Mouse (Mus musculus): Measurements from ENCODE around the gene Hirip3. TPM values are rescaled to one million over a fixed set of nuclear protein-coding genes. Genes with fewer than 3 reads are reported as not detected.

Hirip3 gene
- total RNA-seq (2014; fragmentation: Nextera tagmentation) (62.2 and 65.9 TPM in 2 replicates), total RNA-seq (2017) (168 and 171 TPM in 2 replicates)

DNA sequence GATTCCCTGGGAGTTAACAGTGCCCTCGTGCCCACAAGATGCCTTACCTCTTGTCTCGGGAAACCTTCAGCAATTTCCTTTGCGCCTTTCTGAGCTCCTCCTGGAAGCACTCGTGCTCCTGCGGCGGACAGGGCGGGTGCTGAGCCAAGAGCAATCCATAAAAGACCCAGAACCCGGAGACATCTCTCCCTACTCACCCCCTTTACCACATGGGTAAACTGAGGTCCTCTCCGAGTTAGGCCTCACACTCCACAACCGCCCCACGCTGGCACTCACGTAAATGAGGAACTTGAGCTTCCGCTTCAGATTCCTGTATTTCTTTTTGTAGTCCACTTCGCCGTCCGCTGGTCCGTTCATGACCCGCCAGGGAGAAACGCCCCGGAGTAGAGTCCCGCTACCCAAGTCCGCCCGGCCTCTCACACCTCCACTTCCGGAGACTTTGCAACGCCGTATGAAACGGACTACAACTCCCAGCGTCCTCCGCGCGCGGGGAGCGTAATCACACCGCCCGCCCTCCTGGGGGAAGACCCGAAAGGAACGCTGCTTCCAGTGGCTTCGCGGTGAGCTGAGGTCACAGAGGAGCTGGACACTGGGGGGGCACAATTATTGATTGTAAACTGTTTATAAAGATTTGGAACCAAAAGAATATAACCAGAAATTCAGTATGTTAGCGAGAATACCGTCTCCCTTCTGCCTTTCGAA is at the start of gene Hirip3:
Gene Hirip3, plus strand, starts transcription at position 544 of the 702 bp plus-strand sequence.
- ATAC-seq (replicated peaks; ENCODE audit: poor library complexity, severe bottlenecking): peak; percentile 87

DNA sequence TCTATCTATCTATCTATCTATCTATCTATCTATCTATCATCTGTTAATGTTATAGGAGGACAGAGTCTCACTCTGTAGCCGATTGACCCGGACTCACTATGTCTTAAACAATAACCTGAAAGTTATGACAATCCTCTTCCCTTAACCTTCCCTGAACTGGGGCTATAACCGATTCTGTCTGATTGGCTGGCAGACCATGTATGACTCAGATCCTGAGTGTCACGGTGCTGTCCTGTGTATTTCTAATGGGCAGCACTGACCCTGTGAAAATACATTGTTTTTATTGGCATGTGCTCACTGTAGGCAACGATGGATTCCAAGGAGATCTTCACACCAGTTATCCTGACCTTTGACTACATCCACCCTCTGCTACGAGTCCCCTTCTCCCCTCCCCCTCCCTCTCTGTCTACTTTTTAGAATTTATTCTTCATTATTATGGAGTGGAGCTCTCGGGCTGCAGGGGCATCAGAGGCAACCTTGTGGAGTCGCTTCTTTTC is 46.0 kb upstream of the Hirip3 start:
- no peak for ATAC-seq (replicated peaks; ENCODE audit: poor library complexity, severe bottlenecking)

DNA sequence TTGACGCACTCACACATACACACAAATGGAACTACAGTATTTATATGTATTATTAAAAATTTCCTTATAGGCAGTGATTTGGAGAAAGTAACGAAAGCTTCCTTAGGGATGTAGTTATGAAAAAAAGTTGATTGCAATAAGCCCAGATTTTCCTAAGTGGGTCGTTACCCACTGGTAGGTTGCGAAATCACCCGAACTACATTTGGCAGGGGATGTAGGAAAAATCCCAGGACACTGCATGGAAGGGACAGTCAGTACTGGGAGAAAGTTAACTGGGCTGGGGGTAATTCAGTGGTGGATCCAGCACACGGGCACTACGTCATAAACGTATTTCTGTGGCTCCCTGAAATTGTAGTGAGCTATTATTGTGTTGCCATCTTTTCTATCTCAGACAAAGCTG is 45.3 kb upstream of the Hirip3 start:
- ATAC-seq (replicated peaks; ENCODE audit: poor library complexity, severe bottlenecking): no peak

DNA sequence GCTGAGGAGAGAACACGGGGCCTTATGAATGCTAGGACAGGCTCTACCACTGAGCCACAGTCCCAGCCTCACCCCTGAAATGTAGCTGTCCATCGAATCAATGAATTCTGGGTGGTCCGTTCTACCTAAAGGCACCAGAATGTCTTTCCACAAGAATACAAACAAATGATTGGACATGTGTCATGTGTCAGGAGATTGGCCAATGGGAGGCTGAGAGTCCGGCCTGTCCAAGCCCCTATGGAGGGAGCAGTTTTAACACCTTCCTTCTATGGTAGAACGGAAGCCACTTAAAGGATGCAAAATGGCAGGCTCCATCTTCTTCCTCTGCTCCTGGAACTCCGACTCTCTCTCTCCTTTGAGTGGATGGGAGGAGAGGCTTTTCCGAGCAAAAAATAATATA is 44.2 kb upstream of the Hirip3 start:
- no peak for ATAC-seq (replicated peaks; ENCODE audit: poor library complexity, severe bottlenecking)

DNA sequence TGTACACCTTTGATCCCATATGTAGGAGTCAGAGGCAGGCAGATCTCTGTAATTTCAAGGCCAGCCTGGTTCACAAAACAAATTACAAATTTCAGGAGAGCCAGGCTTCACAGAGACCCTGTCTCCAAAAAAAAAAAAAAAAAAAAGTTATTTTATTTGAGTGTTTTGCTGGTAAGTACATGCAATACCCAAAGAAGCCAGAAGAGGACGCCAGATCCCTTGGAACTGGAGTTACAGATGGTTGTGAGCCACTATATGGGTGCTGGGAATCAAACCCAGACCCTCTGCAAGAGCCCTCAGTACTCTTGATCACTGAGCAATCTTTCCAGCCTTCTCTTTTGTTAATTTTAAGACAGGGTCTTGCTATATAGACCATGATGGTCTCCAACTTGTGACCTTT is 43.0 kb upstream of the Hirip3 start:
- no peak for ATAC-seq (replicated peaks; ENCODE audit: poor library complexity, severe bottlenecking)

DNA sequence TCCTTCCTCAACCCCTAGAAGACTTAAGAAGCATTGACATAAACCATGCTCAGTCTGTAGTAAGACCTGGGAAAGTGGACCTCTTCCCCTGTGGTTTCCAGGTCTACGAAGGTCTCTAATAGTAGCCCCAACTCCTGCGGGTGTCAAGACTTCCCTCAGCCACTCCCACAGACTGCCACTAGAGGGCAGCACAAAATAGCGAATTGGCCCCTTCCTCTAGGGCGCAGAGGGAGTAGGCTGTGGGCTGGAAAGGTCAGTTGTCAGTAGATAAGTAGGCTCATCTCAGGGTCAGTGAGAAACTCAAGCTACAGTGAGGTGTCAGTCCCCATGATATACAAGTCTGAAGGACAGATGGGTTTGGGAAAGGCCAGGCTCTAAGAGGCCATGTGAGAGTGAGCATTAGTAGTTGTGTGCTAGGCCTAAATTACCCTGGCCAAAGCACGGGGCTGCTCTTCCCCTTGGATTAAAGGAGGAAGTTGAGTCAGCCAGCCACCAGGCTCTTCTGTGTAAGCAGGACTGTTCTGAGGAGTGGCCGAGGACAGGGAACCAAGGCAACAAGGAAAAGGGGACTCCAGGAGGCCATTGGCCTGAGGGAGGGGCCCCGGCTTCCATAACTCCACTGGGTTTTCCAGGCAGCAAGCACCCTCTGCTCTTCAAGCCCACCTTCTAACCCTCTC is 39.8 kb upstream of the Hirip3 start:
- ATAC-seq (replicated peaks; ENCODE audit: poor library complexity, severe bottlenecking): peak; percentile 80

DNA sequence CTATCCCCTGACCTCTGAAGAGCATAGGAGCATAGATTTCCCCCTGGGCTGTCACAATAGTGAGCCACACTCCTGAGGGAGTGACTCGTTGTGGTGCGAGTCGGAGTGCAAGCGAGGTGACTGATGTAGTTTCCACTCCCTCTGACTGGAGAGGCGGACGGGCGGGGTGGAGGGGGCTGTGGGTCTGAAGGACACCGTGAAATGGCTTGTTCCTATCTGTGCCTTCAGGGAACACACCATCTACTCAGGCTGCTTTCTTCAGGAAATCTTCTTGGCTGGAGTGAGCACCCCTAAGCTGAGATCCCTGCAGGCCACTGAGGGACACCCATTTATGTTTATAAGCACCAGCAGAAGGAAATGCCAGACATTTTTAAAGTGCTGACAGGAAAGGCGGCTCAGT is 39.0 kb upstream of the Hirip3 start:
- ATAC-seq (replicated peaks; ENCODE audit: poor library complexity, severe bottlenecking): no peak

DNA sequence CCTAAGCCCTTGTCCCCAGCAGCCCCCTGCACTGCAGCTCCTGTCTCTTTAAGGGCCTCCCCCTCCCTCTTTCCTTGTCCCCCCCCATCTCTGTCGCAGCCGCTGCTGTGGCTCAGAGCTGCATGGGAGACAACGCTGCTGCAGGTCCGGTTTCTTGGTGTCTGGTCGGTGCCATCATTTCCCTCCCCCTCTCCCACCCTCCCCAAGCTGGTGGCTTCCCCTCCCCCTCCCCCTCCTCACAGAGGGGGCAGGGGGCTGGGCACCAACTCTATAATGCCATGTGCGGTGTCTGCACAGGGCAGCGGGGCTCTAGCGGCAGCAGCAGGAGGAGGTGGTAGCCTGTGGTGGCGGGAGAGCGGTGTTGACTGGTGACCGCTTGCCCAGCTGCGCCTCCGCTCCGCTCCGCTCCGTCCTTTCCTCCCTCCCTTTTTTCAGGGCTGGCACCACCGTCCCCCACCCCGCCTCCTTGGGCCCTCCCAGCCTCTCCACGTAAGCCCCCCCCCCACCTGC is 38.5 kb upstream of the Hirip3 start:
- no peak for ATAC-seq (replicated peaks; ENCODE audit: poor library complexity, severe bottlenecking)

DNA sequence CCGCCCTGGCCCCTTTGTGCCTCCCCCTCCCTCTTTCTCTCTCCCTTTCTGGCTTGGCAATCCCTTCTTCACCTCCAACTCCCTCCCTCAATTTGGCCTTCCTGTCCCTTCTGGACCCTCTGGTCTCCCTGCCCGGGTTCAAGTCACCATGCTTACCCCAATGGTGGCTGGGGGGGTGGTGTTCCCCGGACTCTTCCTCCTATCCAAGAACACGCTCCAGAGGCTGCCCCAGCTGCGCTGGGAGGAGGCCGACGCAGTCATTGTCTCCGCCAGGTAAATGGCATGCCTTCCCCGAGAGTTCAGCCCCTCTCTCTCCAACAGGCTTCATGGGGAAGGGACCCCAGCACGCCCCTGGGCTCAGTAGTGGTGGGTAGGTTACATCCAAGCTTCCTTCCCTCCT is 37.8 kb upstream of the Hirip3 start:
- ATAC-seq (replicated peaks; ENCODE audit: poor library complexity, severe bottlenecking): no peak

DNA sequence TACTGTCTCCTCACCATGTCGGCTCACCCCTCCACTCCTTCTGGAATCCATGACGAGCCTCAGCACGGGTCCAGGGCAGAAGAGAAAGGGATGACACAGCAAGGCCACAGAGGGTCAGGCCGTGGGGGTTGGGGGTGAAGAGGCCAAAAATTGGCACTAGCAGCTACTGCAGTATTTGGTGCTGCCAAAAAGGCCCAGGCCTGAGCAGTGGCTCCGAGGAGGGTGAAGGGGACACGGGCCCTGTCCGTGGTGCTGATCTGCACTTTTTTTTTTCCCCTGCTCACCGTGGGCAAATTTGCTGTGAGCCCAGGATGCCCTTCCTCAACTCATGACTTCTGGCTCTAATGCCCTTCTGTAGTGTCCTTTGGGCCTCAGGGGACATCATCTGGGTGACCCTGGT is 36.4 kb upstream of the Hirip3 start:
- ATAC-seq (replicated peaks; ENCODE audit: poor library complexity, severe bottlenecking): peak; percentile 49

DNA sequence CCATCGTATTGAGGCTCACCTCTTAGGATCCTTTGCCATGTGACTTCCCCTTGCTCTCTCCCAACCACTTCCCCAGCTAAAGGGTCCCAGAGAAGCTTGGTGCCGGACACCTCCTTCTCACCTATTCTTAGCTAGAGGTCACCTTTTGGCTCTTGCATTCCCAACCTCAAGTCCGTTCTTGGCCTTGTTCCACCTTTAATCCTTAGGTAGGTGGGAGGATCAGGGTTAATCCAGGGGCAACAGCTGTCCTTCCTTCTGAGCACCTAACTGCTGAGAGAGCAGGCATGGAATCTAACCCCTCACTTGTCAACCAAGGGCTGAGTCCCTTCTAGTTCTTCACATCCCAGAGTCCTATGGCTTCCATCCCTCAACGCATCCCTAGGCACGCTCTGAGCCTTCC is 35.8 kb upstream of the Hirip3 start:
- no peak for ATAC-seq (replicated peaks; ENCODE audit: poor library complexity, severe bottlenecking)

DNA sequence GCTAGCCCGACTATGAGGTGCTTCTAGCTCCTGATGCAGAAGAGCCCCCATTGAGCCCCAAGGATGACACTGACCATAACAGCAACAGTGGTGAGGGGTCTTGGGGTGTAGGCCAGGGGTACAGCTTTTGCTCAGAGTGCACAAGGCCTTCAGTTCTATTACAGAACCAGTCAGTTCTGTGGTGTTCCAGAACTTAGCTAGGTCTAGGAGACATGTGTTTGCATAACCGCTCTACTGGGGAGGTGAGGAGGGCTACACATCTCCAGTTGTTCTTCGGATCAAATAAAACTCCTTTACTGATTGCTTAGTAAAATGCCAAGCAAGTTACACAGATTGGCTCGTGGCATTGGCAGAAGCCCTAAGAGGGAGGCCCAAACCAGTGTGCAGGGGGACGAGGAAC is 30.2 kb upstream of the Hirip3 start, which contains the start of gene 4930451I11Rik:
Gene 4930451I11Rik, minus strand, starts transcription at position 101 of the 400 bp plus-strand sequence.
- no peak for ATAC-seq (replicated peaks; ENCODE audit: poor library complexity, severe bottlenecking)

DNA sequence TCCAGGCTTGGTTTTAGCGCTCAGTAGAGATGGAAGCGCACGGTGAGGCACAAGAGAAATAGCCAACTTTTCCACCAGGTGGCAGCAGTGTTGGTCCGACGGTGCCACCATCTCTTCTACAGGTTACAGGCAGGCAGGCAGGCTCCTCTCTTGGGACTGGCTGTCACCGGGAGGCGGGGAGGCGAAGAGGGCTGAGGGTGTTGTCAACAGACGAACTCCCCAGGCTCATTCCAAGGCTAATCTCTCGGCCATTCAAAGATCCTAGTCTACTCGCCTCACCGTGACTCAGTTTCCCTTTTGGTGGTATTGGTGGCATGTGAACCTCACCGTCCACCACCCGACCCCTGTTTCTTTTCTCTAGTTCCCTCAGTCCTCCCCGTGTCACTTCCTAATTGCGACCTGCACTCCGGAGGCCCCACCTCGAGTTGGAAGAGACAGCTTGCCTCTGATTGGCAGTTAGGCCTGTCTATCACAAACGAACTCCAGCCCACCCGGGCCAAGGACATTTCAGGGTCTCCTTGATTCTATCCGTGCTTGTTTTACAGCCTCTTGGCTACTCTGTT is 29.7 kb upstream of the Hirip3 start:
- peak; percentile 91 for ATAC-seq (replicated peaks; ENCODE audit: poor library complexity, severe bottlenecking)

DNA sequence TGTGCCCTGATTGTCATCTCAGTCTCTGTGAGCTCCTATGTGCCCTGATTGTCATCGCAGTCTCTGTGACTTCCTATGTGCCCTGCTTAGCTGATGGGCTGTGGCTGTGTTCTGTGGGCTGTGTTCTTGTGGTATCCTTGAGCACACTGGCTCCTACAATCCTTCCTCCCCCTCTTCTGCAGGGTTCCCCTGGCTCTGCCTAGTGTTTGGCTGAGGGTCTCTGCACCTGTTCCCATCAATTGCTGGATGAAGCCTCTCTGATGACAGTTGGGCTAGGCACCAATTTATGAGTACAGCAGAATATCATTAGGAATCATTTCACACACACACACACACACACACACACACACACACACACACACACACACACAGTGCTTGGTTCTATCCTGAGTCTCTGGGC is 28.5 kb upstream of the Hirip3 start:
- no peak for ATAC-seq (replicated peaks; ENCODE audit: poor library complexity, severe bottlenecking)

DNA sequence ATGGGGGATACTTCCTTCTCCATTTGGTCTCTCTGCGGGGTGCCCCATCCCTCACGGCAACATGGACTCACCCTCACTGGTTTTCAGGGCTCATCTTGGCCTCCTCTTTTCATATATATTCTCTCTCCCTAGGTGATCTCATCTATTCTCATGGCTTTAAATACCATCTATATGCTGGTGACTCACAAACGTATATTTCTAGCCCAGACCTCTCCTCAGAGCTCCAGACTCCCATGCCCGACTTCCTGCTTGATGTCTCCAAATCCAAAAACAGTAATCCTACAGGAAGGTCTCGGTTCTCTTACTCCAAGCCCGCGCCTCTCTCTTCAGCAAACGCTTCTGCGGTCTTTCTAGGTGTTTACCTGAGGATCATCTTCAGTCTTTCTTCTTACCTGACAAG is 18.5 kb upstream of the Hirip3 start:
- ATAC-seq (replicated peaks; ENCODE audit: poor library complexity, severe bottlenecking): no peak

DNA sequence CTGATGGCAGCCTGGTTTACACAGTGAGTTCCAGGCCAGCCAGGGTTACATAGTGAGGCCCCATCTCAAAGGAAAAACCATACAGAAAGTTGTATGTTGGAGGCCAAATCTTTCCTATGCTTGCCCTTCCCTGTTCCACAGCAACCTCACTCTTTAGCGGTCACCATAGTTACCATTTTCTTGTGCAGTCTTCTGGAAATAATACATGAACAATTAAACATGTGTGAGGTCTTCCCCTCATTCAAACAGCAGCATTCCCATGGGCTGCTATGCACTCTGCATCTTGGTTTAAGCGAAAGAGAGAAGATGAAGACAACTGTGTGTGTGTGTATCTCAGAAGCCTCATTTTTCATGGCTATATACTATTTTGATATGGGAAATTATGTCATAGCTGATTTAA is 16.3 kb upstream of the Hirip3 start:
- ATAC-seq (replicated peaks; ENCODE audit: poor library complexity, severe bottlenecking): no peak

DNA sequence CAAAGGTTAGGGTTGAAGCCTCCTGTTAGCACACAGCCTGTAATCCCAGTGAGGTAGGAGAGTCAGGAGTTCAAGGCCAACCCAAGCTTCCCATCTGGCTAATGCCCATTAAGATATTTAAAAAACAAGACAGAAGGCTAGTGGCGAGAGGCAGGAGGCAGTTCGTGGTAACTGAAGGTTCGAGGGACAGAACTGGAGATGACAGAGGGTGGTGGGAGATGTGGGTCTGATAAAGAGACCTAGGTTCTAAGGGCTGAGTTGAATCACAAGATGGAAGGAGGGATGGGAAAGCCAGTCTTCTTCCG is 14.7 kb upstream of the Hirip3 start, which contains the start of gene Doc2a:
Gene Doc2a, plus strand, starts transcription at position 301 of the 305 bp plus-strand sequence.
- no peak for ATAC-seq (replicated peaks; ENCODE audit: poor library complexity, severe bottlenecking)

DNA sequence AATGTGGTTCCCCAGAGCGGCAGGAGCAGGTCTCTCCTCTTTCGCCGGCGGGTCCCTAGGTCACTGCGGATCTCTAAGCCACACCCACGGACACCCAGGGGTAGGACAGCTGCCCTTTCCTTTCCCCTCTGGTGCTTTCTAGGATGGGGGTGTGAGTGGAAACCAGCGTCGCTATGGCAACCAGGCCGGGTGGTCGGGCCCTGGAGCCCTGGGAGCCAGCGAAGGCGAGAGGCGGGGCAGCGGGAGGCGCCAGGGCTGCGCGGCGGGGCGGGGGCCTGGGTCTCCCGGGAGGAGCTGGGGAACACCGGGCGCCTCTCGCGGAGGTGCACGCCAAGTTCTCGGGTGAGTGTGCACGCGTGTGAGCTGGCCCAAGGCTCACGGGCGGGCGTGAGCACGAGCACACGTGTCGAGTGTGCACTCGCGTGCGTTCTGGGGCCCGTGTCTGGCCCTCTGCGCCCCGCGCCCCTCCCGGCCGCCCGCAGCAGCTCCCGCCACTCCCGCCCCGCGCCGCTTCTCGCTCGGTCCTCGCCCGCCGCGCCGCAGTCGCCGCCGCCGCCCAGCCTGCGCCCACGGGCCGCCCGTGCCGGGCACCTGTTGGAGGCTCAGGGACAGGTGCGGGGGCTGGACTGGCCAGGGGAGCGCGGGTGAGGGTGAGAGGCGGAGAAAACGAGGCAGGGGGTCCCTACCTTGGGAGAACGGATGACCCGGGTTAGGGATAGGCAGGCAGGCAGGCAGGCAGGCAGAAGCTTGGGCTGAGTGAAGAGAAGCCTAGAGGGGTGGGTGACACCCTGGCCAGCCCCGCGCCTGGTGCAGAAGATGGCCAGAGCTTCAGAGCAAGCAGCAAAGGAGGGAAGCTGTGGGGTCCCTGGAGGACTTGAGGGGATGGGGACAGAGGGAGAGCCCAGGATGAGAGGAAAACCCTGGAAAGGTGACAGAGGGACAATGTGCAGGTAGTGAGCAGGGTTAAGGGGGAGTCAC is 14.1 kb upstream of the Hirip3 start:
- peak; percentile 26 for ATAC-seq (replicated peaks; ENCODE audit: poor library complexity, severe bottlenecking)

DNA sequence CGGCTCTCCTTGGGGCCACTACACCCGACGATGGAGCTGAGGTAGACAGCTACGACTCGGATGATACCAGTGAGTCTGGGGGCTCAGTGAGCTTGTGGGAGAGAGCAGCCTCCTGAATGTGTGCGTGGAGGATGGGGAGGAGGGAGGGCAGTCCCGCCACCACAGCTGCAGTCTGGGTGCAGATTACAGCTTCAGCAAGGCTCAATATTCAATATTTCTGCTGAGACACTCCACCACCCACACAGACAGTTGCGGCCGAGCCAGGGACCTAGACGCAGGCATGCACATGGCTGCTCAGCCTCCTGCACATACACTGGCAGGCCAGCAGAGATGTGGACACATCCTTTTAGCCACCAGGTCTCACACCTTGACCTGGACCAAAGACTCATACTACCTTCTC is 13.0 kb upstream of the Hirip3 start:
- no peak for ATAC-seq (replicated peaks; ENCODE audit: poor library complexity, severe bottlenecking)

DNA sequence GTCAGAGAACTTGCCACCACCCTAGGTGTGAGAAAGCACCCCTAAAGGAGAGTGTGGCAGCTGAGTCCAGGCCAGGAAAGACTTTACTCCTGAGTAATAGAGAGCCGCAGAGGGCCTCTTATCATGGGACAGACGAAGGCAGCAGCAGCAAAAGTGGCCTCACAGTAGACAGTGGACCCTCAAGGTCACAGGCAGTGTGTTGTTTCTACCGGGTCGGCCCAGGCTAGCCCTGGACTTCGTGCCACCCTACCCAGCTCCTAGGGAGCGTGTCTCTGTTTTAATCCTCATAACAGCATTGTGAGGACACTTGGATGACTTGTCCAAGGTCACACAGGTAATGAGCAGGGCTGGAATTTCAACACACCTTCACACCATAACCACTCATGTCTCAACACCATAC is 11.6 kb upstream of the Hirip3 start:
- no peak for ATAC-seq (replicated peaks; ENCODE audit: poor library complexity, severe bottlenecking)

Measured in granulocyte monocyte progenitor cell, adult 5-6 weeks (primary cell).